Mouse (Mus musculus) forebrain, embryonic 14.5 days (tissue): ENCODE results near the gene 4930507D05Rik. TPM values are rescaled to one million over a fixed set of nuclear protein-coding genes. Genes with fewer than 3 reads are reported as not detected.

Experiments
- ATAC-seq: fragments of 200-750 bp; cut with Nextera tagmentation; 2 replicates; pipeline ENCODE4 v1.8.0; 2017; ENCODE audit warnings: mild to moderate bottlenecking, moderate library complexity
- DNase-seq: peaks from one replicate; pipeline ENCODE4 v3.0.0-alpha.2; 2015; ENCODE audit warnings: low spot score
- H3K27ac ChIP-seq: fragments of 300-500 bp; sonication (generic); 2 replicates; pipeline ENCODE4 v1.5.1; 2014; ENCODE audit warnings: low read depth, mild to moderate bottlenecking, control low read depth, low read length, moderate library complexity
- H3K27me3 ChIP-seq: fragments of 300-500 bp; sonication (generic); replicated peaks from 2 replicates; pipeline ENCODE4 v1.6.1; 2014; ENCODE audit warnings: low read length, control low read depth, mixed read lengths; ENCODE audit not compliant: control insufficient read depth, insufficient read depth
- H3K36me3 ChIP-seq: fragments of 300-500 bp; sonication (generic); 2 replicates; pipeline ENCODE4 v1.6.1; 2014; ENCODE audit warnings: low read length, control low read depth; ENCODE audit not compliant: control insufficient read depth, insufficient read depth
- H3K4me1 ChIP-seq: fragments of 300-500 bp; sonication (generic); 2 replicates; pipeline ENCODE4 v1.6.1; 2014; ENCODE audit warnings: antibody characterized with exemption, low read length, control low read depth; ENCODE audit not compliant: control insufficient read depth, insufficient read depth
- H3K4me2 ChIP-seq: fragments of 300-500 bp; sonication (generic); 2 replicates; pipeline ENCODE4 v1.6.1; 2014; ENCODE audit warnings: mild to moderate bottlenecking, control low read depth, low read length
- H3K4me3 ChIP-seq: fragments of 300-500 bp; sonication (generic); 2 replicates; pipeline ENCODE4 v1.5.1; 2014; ENCODE audit warnings: low read depth, low read length, control low read depth
- H3K9ac ChIP-seq: fragments of 300-500 bp; sonication (generic); 2 replicates; pipeline ENCODE4 v1.6.1; 2014; ENCODE audit warnings: mild to moderate bottlenecking, low read length, control low read depth, moderate library complexity
- H3K9me3 ChIP-seq: fragments of 300-500 bp; sonication (generic); replicated peaks from 2 replicates; pipeline ENCODE4 v1.6.1; 2016; ENCODE audit warnings: low read length, control low read depth, mixed read lengths; ENCODE audit not compliant: control insufficient read depth
- WGBS: fragments of 180-500 bp; shearing (Covaris S2); extraction: QIAGEN DNeasy Blood & Tissue Kit; methylation state at CpG from one replicate; pipeline ENCODE4 v1.1.7; 2014; 5-methylcytosine and 5-hydroxymethylcytosine counted together
- polyA plus RNA-seq: library from polyadenylated mRNA; unstranded; fragments of >200 nt; fragmentation: Nextera tagmentation; extraction: Ambion mirVana; gene quantifications from 2 replicates; pipeline ENCODE4 v1.2.1, GENCODE M21; 2014

Gene 4930507D05Rik
- polyA plus RNA-seq, 1 experiment from 2014 or later, result 1.4 TPM

DNA sequence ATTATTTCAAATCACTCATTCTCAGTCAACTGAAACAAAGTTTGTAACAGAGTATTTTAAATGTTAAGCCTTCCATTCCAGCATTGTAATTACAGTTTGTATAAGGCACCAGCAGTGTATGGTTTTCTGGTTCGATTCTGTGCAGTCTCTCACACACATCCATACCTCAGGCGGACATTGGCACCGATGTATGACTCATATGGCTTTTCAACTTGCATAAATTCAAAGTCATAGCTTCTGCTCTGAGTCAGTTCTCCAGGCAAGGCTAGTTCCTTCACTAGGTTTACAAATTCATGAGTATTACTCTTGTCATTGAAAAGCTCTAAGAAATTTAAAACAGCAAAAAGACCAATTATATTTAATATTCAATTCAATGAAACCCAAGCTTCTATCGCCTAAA, 20.4 kb downstream of the 4930507D05Rik start:
- DNase-seq (no peak), ATAC-seq (no peak)
- Histone ChIP-seq H3K9me3 (no peaks in the 10 kb centered on the region), H3K36me3 (peaks cover 8% of the 10 kb centered on the region; the same call in 1 of the 2 replicates), H3K9ac (no peak overlapping the region), H3K27ac (no peak overlapping the region), H3K4me1 (peaks cover 5% of the 10 kb centered on the region; the same call in 1 of the 2 replicates), H3K4me3 (no peak overlapping the region), H3K27me3 (no peaks in the 10 kb centered on the region), H3K4me2 (no peak overlapping the region)
- 95% methylated on average over 4 of the region's 4 CpGs for WGBS

DNA sequence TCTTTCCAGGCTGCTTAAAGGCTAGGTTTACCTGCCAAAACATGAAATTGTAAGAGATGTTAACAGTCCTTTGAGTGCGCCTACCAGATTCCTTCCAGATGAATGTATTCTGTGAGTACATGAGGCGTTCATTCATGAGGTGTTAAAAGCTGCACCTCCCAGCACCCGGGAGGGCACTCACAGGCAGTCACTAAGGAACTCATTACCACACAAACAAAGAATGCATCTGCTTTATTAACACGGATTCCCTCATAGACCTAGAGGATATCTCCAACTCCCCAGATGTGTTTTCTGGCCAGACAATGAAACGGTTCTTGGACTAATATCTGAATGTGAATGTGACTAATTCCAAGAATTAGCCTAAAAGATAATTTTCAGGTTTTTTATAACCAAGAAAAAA, 21.8 kb downstream of the 4930507D05Rik start:
- H3K4me3 ChIP-seq, result no peak overlapping the region
- peaks cover 10% of the 10 kb centered on the region; the same call in 1 of the 2 replicates for H3K36me3 ChIP-seq
- no peak for ATAC-seq
- H3K4me2 ChIP-seq, result no peak overlapping the region
- H3K9me3 ChIP-seq, result no peaks in the 10 kb centered on the region
- no peaks in the 10 kb centered on the region for H3K27me3 ChIP-seq
- peak; percentile 14 for DNase-seq
- H3K27ac ChIP-seq, result no peak overlapping the region
- WGBS, result 19% methylated on average over 5 of the region's 5 CpGs
- H3K4me1 ChIP-seq, result peaks cover 5% of the 10 kb centered on the region; the same call in 1 of the 2 replicates
- no peak overlapping the region for H3K9ac ChIP-seq

DNA sequence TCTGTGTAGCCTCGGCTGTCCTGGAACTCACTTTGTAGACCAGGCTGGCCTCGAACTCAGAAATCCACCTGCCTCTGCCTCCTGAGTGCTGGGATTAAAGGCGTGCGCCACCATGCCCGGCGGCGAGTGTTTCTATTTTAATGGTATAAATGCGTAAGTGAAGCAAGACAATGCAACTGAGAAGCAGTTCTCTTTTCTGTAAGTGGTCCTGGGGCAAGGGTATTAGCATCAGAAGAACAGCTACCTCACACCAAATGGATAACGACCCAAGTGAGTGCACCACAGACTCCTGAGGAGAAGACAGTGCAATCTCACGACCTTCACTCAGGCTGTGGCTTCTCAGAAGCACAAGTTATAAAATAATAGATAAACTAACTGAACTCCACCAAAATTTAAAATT, 25.7 kb downstream of the 4930507D05Rik start:
- Histone ChIP-seq H3K27me3 (no peaks in the 10 kb centered on the region), H3K27ac (no peak overlapping the region), H3K4me3 (no peak overlapping the region), H3K4me1 (peaks cover 5% of the 10 kb centered on the region; the same call in 1 of the 2 replicates), H3K9me3 (no peaks in the 10 kb centered on the region), H3K9ac (no peak overlapping the region), H3K4me2 (no peak overlapping the region), H3K36me3 (peaks cover 10% of the 10 kb centered on the region; the same call in 1 of the 2 replicates)
- no peak for ATAC-seq
- DNase-seq, result no peak
- WGBS, result 88% methylated on average over 10 of the region's 10 CpGs

DNA sequence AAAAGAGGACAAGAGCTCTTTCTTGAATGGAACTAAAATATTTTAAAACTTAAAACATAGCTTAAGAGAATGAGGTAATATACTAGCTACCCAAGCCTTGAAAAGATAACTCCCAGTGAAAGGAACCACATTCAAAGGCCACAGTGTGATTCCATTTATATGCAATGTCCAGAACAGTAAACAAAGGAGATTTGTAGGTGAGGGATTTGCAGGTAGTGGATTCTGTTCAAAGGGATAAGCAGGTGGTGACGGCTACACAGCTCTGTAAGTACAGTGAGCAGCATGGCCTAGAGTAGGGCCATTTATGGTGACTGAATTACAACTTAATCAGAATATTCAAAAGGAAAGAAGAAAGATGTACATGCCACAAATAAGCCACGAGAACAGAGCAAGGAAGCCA, 27.7 kb downstream of the 4930507D05Rik start:
- no peak for ATAC-seq

DNA sequence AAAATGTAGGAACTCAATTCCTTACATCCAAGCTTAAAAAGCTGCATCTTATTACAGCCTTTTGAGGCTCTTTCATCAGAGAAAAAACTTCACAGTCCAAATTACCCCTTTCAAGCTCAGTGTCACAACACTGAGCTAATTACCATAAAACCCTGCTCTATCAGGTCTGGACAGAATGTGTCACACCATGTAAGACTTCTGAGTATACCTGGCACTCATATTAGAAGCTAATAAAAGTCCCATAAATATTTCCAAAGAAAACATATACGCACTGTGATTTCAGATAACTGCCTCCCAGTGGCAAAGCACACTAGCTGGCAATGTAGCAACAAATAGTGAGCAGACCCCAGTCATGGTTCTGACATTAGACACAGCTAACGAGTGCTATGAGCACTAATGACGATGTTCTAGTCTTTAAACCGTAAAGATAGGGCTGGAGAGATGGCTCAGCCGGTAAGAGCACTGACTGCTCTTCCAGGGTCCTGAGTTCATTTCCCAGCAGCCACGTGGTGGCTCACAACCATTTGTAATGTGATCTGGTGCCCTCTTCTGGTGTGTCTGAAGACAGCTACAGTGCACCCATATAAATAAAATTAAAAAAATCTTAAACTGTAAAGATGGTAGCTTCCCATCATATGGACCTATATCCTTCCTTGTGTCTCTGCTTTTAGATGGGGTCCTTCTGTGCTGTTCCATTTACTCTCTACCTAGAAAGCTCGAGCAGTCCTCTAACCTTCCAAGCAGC, 32.0 kb downstream of the 4930507D05Rik start:
- DNase-seq (no peak), ATAC-seq (no peak)
- no peaks in the 10 kb centered on the region for H3K9me3 ChIP-seq
- peaks cover 5% of the 10 kb centered on the region for H3K4me1 ChIP-seq
- no peak overlapping the region for H3K9ac ChIP-seq
- H3K4me2 ChIP-seq, result no peak overlapping the region
- H3K36me3 ChIP-seq, result peaks cover 5% of the 10 kb centered on the region; the same call in 1 of the 2 replicates
- 45% methylated on average over 7 of the region's 7 CpGs for WGBS
- H3K27me3 ChIP-seq, result no peaks in the 10 kb centered on the region
- H3K27ac ChIP-seq, result no peak overlapping the region
- H3K4me3 ChIP-seq, result no peak overlapping the region

More for the DNA sequence above, 27.7 kb downstream of the 4930507D05Rik start:
- Histone ChIP-seq H3K36me3 (peaks cover 10% of the 10 kb centered on the region; the same call in 1 of the 2 replicates), H3K4me1 (no peaks in the 10 kb centered on the region), H3K27me3 (no peaks in the 10 kb centered on the region), H3K9ac (no peak overlapping the region), H3K9me3 (no peaks in the 10 kb centered on the region), H3K4me3 (no peak overlapping the region), H3K27ac (no peak overlapping the region), H3K4me2 (no peak overlapping the region)
- DNase-seq, result no peak
- 59% methylated on average over 2 of the region's 2 CpGs for WGBS

DNA sequence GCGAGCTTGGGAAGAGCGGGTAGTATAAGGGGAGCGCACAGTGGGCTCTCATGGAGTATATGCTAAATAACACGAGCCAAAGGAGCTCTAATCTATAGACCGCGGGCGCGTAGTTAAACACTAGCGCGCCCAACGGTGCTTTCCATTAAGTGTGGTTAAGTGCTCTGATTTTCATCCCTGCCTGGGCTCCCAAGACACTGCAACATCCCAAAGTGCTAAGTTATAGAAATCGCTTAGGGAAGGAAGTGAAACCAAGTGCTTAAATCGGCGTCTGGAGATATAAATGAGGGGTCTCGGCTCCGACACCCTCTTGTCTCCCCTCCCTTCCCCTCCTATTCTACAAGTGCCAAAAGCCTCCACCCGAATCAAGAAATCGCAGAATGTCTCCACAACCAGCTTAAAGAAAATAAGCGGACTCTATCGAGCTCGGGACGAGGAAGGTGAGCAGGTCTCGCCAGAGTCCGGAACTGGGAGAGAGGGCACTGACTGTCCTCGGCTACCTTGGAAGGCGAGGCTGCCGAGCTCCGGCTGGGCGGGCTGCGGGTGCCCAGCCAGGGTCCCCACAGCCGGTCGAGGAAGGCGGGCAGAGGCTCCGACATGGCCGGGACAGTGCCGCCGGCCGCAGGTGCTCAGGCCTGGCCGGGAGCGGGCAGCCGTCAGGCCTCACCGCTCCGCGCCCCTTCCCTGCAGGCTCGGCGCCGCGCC, 36.7 kb downstream of the 4930507D05Rik start:
- peak overlapping the region; percentile 96 for H3K4me3 ChIP-seq
- ATAC-seq, result peak; percentile 77; the same call in 1 of the 2 replicates

DNA sequence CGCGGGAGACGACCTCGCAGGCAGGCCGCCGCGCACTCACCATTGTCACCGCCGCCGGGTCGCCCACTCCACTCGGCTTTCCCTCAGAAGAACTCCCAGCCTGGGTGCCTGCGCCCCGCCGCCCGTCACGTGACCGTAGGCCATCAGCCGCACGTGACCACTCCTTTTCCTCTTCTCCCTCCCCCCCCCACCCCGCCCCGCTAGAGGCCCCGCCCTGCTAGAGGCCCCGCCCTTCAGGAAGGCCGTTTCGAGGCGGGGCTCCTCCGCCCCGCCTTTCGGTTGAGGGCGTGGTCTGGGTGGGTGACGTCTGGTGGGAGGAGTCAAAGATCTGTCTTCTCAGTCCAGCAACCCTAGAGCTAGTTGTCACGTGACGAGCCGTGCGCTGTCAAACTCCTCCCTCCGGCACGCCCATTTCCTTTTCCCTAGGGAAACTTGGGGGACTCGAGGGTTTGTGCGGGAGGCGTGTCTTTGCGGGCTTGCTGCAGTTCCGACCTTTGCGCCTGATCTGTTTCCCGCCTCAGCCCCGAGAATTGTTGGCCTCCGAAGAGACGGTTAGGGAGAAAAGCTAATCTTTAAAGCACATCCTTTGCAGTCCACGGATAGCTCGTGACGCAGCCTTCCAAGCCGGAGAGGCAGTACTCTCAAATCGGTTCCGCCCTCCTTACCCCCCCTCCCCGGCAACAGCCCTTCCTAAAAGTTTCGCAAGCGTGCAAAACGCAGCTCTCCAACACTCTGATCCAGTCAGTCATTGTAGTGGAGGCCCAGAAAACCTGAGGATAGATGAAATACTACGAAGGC, 37.5 kb downstream of the 4930507D05Rik start, which contains the start of gene Vps26a:
Gene Vps26a (minus strand): TSS at position 188 of the 798 bp plus-strand sequence.
- under 1% methylated on average over 50 of the region's 59 CpGs for WGBS

More for the DNA sequence above, 36.7 kb downstream of the 4930507D05Rik start:
- Histone ChIP-seq H3K9me3 (no peaks in the 10 kb centered on the region), H3K4me2 (peak overlapping the region; percentile 58), H3K36me3 (no peaks in the 10 kb centered on the region), H3K27me3 (no peaks in the 10 kb centered on the region), H3K9ac (peak overlapping the region; percentile 88), H3K27ac (peak overlapping the region; percentile 72), H3K4me1 (peaks cover 5% of the 10 kb centered on the region)
- peak; percentile 46 for DNase-seq
- WGBS, result under 1% methylated on average over 42 of the region's 48 CpGs

DNA sequence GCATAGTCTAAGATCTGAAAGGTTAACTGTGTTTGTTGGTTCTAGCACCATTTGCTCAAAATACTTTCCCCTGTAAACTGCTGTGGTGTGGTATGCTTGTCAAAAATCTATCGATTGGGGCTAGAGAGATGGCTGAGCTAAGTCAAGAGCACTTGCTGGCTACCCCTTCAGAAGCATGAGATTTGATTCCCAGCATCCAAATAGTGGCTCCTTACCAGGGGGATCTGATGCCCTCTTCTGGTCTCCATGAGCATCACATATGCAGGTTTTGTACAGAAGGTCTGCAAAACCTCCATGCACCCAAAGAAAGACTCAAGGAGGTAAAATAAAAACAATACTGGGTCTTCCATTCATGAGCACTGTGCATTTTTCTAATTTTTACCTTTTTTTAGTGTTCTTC, 39.0 kb downstream of the 4930507D05Rik start:
- Histone ChIP-seq H3K4me2 (no peak overlapping the region), H3K27ac (no peak overlapping the region), H3K4me3 (no peak overlapping the region), H3K27me3 (no peaks in the 10 kb centered on the region), H3K9me3 (no peaks in the 10 kb centered on the region), H3K4me1 (peaks cover 5% of the 10 kb centered on the region), H3K9ac (no peak overlapping the region), H3K36me3 (no peaks in the 10 kb centered on the region)
- ATAC-seq, result no peak
- WGBS, result 22% methylated on average over 1 of the region's 1 CpGs
- peak; percentile 72 for DNase-seq

More for the DNA sequence above, 37.5 kb downstream of the 4930507D05Rik start, which contains the start of gene Vps26a:
- H3K4me2 ChIP-seq, result peak within 1 kb of the TSS; percentile 58
- peak within 1 kb of the TSS; percentile 72 for H3K27ac ChIP-seq
- H3K9me3 ChIP-seq, result no peaks in the 10 kb centered on the region
- ATAC-seq (peak; percentile 92), DNase-seq (peak; percentile 99)
- H3K36me3 ChIP-seq, result no peaks in the 10 kb centered on the region
- H3K4me3 ChIP-seq, result peak within 1 kb of the TSS; percentile 96
- H3K4me1 ChIP-seq, result peaks cover 5% of the 10 kb centered on the region
- no peaks in the 10 kb centered on the region for H3K27me3 ChIP-seq
- peak within 1 kb of the TSS; percentile 88 for H3K9ac ChIP-seq
